Mouse (Mus musculus) E14TG2a.4 (cell line): ENCODE measurements around the gene Dclk2.

Experiments
- H3K27me3 ChIP-seq: 2 replicates; pipeline ENCODE4 v1.6.1; 2014; ENCODE audit warnings: low read length, control low read depth; ENCODE audit not compliant: insufficient read depth
- H3K36me3 ChIP-seq: 2 replicates; pipeline ENCODE4 v1.6.1; 2014; ENCODE audit warnings: low read length, control low read depth; ENCODE audit not compliant: insufficient read depth
- H3K4me1 ChIP-seq: replicated peaks from 2 replicates; pipeline ENCODE4 v1.6.1; 2014; ENCODE audit warnings: low read depth, low read length, control low read depth
- H3K4me3 ChIP-seq: replicated peaks from 2 replicates; pipeline ENCODE4 v1.5.1; 2014; ENCODE audit warnings: mild to moderate bottlenecking, low read length
- H3K9me3 ChIP-seq: 2 replicates; pipeline ENCODE4 v1.6.1; 2014; ENCODE audit warnings: low read length, control low read depth
- CTCF ChIP-seq: conservative IDR thresholded peaks from 2 replicates; pipeline ENCODE4 v1.5.1; 2014; ENCODE audit warnings: low read length
- NANOG ChIP-seq: IDR thresholded peaks from 2 replicates; pipeline ENCODE4 v1.6.1; 2014; ENCODE audit warnings: borderline replicate concordance, low read length, mixed read lengths
- POU5F1 ChIP-seq: IDR thresholded peaks from 2 replicates; pipeline ENCODE4 v1.6.1; 2014; ENCODE audit warnings: low read length, borderline replicate concordance

Dclk2 gene

GRCm38 (mm10) chr3:86915291-86915690, 5.4 kb downstream of the Dclk2 start:
- TF ChIP-seq CTCF (peak; percentile 19; the same call in 1 of the 2 replicates), POU5F1 (no peak)

GRCm38 (mm10) chr3:86914316-86914715, 6.3 kb downstream of the Dclk2 start:
- Histone ChIP-seq H3K36me3 (peaks cover 48% of the 10 kb centered on the region), H3K9me3 (peaks cover 47% of the 10 kb centered on the region), H3K27me3 (peaks cover 2% of the 10 kb centered on the region; the same call in 1 of the 2 replicates), H3K4me1 (peaks cover 42% of the 10 kb centered on the region), H3K4me3 (no peak overlapping the region)
- TF ChIP-seq NANOG (no peak), POU5F1 (no peak), CTCF (no peak)

More at GRCm38 (mm10) chr3:86915291-86915690, 5.4 kb downstream of the Dclk2 start:
- no peak overlapping the region for H3K4me3 ChIP-seq
- peaks cover 2% of the 10 kb centered on the region; the same call in 1 of the 2 replicates for H3K27me3 ChIP-seq
- peaks cover 44% of the 10 kb centered on the region for H3K9me3 ChIP-seq
- peaks cover 42% of the 10 kb centered on the region for H3K4me1 ChIP-seq
- H3K36me3 ChIP-seq, result peaks cover 45% of the 10 kb centered on the region

GRCm38 (mm10) chr3:86898366-86898765, 22.3 kb downstream of the Dclk2 start:
- no peaks in the 10 kb centered on the region for H3K27me3 ChIP-seq
- no peaks in the 10 kb centered on the region for H3K4me1 ChIP-seq
- H3K4me3 ChIP-seq, result no peak overlapping the region
- TF ChIP-seq POU5F1 (no peak), NANOG (no peak), CTCF (no peak)
- peaks cover 33% of the 10 kb centered on the region for H3K36me3 ChIP-seq
- H3K9me3 ChIP-seq, result peaks cover 65% of the 10 kb centered on the region

- Histone ChIP-seq H3K9me3 (peaks cover 59% of the 10 kb centered on the region), H3K4me3 (no peak overlapping the region)
Measured at GRCm38 (mm10) chr3:86897551-86897950, 23.1 kb downstream of the Dclk2 start.

GRCm38 (mm10) chr3:86897066-86897465, 23.6 kb downstream of the Dclk2 start:
- Histone ChIP-seq H3K36me3 (peaks cover 24% of the 10 kb centered on the region), H3K4me3 (no peak overlapping the region), H3K9me3 (peaks cover 54% of the 10 kb centered on the region), H3K4me1 (no peaks in the 10 kb centered on the region), H3K27me3 (no peaks in the 10 kb centered on the region)
- TF ChIP-seq CTCF (no peak), NANOG (no peak), POU5F1 (no peak)

More at GRCm38 (mm10) chr3:86897551-86897950, 23.1 kb downstream of the Dclk2 start:
- peaks cover 28% of the 10 kb centered on the region for H3K36me3 ChIP-seq
- no peak for TF ChIP-seq CTCF
- no peak for TF ChIP-seq NANOG
- TF ChIP-seq POU5F1, result no peak
- H3K4me1 ChIP-seq, result no peaks in the 10 kb centered on the region
- H3K27me3 ChIP-seq, result no peaks in the 10 kb centered on the region

GRCm38 (mm10) chr3:86894491-86894890, 26.2 kb downstream of the Dclk2 start:
- H3K4me1 ChIP-seq, result peaks cover 10% of the 10 kb centered on the region; the same call in 1 of the 2 replicates
- no peak for TF ChIP-seq NANOG
- TF ChIP-seq POU5F1, result no peak
- H3K9me3 ChIP-seq, result peaks cover 31% of the 10 kb centered on the region
- H3K36me3 ChIP-seq, result peaks cover 12% of the 10 kb centered on the region
- no peaks in the 10 kb centered on the region for H3K27me3 ChIP-seq
- H3K4me3 ChIP-seq, result no peak overlapping the region

GRCm38 (mm10) chr3:86887512-86887911, 33.1 kb downstream of the Dclk2 start:
- peaks cover 6% of the 10 kb centered on the region; the same call in 1 of the 2 replicates for H3K36me3 ChIP-seq
- peaks cover 27% of the 10 kb centered on the region for H3K4me1 ChIP-seq
- TF ChIP-seq CTCF, result no peak
- no peak for TF ChIP-seq POU5F1
- TF ChIP-seq NANOG, result no peak

GRCm38 (mm10) chr3:86885180-86885579, 35.5 kb downstream of the Dclk2 start:
- TF ChIP-seq POU5F1 (no peak), NANOG (no peak)
- peaks cover 25% of the 10 kb centered on the region for H3K4me1 ChIP-seq
- peaks cover 9% of the 10 kb centered on the region for H3K9me3 ChIP-seq
- peaks cover 11% of the 10 kb centered on the region; the same call in 1 of the 2 replicates for H3K36me3 ChIP-seq
- no peaks in the 10 kb centered on the region for H3K27me3 ChIP-seq
- H3K4me3 ChIP-seq, result no peak overlapping the region

More at GRCm38 (mm10) chr3:86887512-86887911, 33.1 kb downstream of the Dclk2 start:
- H3K4me3 ChIP-seq, result no peak overlapping the region
- H3K27me3 ChIP-seq, result no peaks in the 10 kb centered on the region
- peaks cover 9% of the 10 kb centered on the region for H3K9me3 ChIP-seq

- Histone ChIP-seq H3K9me3 (peaks cover 9% of the 10 kb centered on the region), H3K36me3 (peaks cover 11% of the 10 kb centered on the region; the same call in 1 of the 2 replicates), H3K4me3 (no peak overlapping the region), H3K4me1 (peaks cover 18% of the 10 kb centered on the region), H3K27me3 (no peaks in the 10 kb centered on the region)
- TF ChIP-seq NANOG (no peak), CTCF (no peak), POU5F1 (no peak)
Measured at GRCm38 (mm10) chr3:86884481-86884880, 36.2 kb downstream of the Dclk2 start.
